Mouse (Mus musculus): ENCODE data around the gene Fosl2. TPM values are rescaled to one million over a fixed set of nuclear protein-coding genes. Genes with fewer than 3 reads are reported as not detected.

Gene Fosl2
- total RNA-seq, 4 experiments from 2014 or later, result 305 to 438 (median 384) TPM

DNA sequence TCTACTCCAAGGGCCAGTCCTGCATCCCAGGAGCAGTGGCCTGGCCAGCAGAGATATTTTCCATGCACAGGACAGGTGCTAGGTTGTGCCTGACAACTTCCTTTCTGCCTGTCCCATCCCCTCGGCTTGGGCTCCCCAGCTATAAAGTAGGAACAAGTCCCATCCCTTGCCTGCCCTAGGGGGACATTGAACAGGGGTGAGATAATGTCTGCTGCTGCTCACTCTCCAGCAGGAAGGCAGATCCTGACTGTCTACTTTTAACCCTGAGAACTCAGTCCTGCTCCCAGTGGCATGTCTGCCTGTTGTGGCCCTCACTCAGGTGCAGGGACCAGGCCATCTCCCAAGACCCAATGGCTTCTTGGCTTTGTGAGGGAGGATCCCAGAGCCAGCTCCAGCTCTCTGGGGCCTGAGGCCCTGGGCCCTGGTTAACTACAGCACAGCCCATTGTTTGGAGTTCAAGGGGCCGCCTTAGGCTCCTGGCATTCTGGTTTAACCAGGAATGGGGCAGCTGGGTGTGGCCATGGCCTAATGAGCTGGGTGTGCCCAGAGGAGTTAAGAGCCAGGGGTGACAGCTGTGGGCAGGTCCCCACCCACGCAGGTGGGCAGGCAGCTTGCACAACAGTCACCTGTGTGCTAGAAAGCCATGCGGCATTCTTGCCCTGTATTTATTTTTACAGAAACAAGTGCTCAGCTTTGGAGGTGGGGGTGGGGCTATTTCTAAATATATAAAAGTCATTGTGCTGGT is 47.5 kb downstream of the Fosl2 start:
- DNase-seq, result no peak

DNA sequence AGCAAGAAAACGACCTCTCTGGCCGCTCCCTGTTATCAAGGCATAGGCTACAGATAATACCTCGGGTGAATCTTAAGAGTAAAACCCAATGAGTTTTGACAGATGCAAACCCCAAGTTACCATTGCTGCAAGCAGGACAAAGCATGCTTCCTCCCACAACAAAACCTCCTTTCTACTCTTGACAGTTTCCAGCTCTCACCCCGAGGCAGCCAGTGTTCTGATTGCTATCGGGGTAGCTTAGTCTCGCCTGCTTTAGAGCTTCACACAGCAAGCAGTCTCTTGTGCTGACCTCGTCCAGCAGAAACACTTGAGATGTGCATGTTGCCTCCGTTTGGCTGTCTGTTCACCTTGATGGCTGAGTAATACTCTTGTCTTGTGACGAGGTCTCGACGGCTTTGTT is 52.1 kb downstream of the Fosl2 start:
- no peak for DNase-seq

DNA sequence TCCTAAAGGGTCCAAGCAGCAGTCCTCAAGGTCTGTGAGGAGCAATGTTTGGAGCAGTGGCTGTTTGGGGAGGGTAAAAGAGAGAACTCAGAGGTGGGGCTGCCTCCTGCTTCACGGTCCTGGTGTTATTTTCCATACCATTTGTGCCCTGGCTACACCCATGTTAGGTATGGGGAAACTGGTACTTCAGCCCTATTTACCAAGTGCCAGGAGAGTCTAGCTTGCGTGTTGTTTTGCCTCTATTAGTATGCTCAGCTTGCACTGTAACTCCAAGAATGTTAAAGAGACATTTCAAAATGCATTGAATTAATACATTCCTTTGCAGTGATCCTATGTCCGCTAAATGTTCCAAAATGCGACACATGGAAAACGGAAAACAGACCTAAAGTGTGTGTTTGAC is 55.7 kb downstream of the Fosl2 start:
- no peak for DNase-seq

DNA sequence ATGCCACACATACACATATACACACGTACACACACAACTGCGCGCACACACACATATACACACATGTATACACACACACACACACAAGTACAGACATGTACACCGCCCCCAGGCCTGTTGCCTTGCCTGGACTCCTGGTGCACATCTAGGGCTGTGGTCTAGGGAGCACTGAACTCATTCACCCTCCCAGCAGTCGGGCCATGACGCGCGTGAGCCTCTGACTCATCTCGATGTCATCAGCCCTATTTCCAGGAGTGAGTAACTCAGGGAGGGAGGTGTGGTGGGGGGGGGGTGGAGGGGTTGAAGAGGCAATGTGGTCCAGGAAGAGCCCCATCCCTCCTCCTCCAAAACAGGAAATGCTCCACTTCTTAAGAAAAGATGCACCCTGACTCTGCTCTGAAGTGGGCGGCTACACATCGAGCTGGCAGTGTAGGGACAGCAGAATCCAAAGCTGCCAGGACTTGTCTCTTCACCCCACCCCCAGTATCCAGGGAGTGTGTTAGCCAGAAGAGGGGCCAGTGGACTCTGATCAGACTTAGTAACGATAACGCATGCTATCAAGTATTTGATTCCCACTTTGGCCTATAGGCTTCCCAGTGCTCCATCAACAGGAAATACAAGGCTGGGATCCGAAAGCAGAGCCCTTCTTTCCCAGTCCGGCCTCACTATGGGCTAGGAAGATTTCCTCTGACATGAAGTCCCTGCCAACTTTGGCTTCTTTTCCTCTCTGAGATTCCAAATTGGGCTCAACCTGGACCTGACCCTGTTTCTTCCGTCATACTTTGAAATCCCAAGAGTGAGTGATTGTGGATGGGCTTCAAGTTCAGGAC is 56.6 kb downstream of the Fosl2 start:
- peak; percentile 75 for DNase-seq

DNA sequence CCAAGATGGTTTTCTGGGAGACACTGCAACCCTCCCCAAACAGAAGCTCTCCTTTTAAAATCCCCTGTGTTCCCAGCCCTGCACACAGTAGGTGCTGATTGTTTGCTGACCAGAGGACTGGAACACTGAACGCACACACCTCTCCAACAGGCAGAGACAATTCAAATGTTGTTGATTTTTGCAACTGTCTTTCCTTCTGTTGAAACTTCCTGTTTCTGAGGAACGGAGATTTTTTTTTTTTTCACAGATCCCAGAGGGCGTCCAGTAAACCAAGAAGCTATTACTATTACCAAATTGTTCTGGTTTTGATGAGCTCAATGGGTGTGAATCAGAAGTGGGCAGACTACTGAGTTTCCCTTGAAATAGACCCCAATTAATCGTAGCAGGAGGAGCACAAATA is 58.6 kb downstream of the Fosl2 start:
- no peak for DNase-seq

DNA sequence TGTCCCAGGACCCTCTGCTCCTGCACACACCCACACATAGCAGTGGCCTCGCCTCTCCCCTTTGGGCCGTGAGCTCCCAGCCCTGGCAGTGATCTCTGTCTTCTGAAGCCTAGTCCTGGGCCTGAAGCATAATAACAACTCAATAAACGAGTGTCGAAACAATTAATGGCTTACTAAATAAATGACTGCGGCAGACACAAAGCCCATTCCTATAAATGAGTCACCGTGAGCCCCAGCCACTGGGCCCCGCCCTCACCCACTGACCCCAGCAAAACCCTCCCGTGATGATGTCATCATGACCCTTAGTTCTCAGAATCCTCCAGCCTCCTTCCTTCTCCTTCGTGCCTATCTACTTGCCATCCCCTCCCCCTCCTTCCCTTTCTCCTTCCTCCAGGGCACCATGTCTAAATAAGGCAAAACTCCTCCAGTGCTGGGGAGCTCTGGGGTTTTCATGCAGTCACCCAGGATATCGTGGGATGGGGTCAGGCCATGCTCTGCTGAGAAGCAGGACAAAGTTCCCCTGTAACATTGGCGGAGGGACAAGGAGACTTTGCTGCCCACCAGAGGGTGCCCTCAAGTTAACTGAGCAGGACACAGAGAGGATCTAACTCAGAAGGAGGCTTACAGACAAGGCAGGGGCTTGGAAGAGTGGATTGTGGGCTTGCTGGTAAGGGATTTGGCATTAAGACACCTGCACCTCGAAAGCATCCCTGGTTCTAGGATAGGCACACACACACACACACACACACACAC is 60.4 kb downstream of the Fosl2 start:
- DNase-seq, result no peak

DNA sequence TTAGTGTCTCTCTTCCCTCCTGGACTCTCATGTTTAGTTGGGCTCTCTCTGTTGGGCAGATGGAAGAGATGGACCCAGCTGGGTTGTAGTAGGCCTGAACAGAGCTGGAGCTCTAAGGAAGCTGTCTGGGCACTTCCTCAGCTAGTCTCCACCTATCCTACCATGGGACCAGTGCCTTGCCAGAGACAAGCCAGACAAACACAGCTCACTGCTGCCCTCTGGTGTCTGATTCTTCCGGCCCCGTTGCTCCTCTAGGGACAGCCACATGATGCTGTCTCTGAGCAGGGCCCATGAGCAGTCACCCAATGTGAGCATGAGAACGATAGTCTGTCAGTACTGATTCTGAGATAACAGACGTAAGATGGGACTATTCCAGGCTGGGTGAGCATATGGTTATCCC is 62.1 kb downstream of the Fosl2 start:
- peak; percentile 92 for DNase-seq

DNA sequence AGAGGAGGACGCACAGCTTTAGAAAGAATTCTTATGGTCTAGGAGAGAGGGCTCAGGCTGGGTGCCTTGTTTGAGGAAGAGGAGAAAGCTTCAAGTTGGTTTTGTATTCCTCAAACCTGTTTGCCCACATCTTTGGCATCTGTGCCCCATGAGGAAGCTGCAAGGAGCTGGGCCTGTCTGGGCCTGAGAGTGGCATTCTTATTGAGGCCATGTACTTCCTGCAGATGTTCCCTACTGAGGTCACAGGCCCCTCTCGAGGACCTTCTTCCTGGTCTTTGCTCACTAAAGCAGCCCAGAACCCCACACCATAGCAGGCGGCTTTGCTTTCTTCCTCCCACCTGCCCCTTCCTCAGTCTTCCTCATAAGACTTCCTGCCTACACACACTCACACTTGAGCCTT is 63.5 kb downstream of the Fosl2 start:
- DNase-seq, result no peak

DNA sequence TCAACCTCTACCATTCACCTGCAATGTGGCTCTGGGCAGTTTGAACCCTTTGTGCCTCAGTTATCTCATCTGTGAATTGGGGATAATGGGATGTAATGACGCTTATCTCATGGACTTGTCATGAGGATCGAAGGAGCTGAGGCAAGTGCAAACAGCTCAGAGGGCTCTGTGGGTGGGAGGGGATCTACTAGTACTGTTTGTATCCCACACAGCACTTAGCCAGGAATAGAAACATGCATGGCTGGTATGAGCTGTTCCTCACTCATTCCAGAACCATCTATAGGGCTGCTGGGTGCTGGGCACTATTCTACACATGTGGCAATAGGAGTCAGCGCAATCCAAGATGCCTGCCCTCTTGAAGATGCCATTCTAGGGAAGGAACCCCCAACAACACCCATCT is 64.0 kb downstream of the Fosl2 start:
- DNase-seq, result no peak

DNA sequence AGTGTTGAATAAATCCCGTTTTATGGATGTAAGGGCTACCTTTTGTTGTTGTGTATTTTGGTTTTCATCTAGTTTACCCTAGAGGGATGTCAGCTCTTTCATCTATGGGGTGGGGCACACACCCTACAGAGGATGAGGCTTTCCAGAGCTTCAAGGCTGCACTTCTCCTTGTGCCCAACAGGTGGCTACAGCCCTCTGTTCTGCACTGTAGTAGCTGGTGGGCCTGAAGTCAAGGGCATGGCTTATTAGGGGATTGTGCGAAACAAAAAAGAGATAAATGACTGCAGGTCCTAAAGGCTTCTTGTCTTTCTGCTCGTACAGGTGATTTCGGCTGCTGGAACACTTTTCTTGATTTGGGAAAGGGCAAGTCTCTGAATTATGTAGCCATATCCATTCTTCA is 69.1 kb downstream of the Fosl2 start:
- no peak for DNase-seq

DNA sequence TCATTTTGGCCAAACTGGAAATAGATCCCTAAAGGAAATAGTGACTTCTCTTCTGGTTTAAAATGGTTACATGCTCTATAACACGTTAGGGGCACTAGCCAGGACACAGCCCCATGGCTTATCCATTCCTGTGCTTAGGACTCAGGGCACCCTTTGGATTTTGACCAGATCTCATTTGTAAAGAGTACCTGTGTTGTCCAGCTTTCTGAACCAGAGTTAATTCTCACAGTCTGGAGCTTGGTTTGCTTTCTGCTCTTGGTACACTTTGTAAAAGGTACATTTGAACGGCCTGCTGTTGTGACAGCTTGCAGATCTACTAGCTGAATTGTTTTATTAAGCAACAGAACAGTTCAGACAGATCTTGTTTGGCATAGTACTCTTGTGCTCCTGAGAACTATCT is 71.1 kb downstream of the Fosl2 start:
- DNase-seq, result no peak

Other genes with a start within 250 kb of the Fosl2 start
- gene Plb1, start 96.9 kb downstream of the Fosl2 start, total RNA-seq (2022), result under 1 TPM in 2 of 4 experiments, not detected in 2; 0.12 to 0.28 TPM